Mouse (Mus musculus) liver, adult 10 weeks (tissue): ENCODE results near the gene Flad1. TPM values are rescaled to one million over a fixed set of nuclear protein-coding genes. Genes with fewer than 3 reads are reported as not detected.

Experiments used
- polyA plus RNA-seq: library from polyadenylated mRNA; stranded (reverse); fragments of 350-450 nt; fragmentation: Illumina TruSeq; extraction: RNeasy Lipid Tissue Mini Kit (QIAGEN cat#74804); gene quantifications from one replicate; pipeline ENCODE4 v1.2.3, GENCODE M21; 2014; ENCODE audit warnings: low read depth, low replicate concordance

The Flad1 gene
- 3.2 TPM for polyA plus RNA-seq

DNA sequence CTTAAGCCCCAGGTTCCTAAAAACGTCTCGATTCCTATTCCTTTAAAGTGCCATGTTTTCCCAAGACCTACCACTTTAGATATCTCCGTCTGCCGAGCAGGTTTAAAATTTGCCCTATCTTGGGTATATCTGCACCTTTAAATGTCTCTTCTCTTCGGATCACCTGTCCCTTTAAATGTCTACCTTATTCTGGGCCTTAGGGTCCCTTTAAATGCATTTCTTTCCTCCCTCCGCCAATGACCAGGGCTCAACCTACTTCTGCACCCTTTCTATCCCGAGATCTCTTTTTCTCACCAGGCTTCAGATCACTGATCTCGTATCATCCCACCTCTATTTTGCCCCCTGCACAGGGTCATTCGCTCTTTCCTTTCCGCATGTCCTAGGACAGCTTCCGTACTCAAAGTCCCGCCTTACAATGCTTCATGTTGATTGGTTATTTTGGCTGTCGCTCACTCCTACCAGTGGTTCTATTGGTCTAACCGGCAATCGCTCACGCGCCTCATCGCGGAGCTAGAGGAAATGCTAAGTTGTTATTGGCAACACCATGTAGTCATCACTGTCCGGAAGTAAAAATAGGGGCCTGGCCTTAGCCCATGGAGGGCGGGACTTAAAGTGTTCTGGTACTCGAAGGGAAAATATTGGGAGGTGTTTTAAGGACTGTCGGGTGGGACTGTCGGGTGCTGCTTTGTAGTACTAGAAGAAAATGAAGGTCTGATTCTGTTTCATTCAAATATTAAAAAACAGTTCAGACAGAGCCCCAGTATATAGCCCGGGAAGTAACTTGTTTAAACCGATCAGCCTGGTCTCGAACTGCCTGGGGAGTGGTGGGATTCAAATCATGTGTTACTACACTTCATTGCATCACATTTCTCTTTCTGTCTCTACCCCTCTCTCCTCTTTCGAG is at the start of gene Flad1:
Flad1 (minus strand) TSS at position 381 of the 904 bp plus-strand sequence.

GRCm38 (mm10) chr3:89454401-89455177 is 42.9 kb upstream of the Flad1 start, which contains the start of gene Pmvk:
Gene Pmvk (plus strand): TSS chr3:89454541.

GRCm38 (mm10) chr3:89436176-89437113 is 24.8 kb upstream of the Flad1 start, which contains the start of gene Pbxip1:
Gene Pbxip1 (plus strand): TSS chr3:89436706.

GRCm38 (mm10) chr3:89430171-89431159 is 18.8 kb upstream of the Flad1 start, which contains the start of gene Pygo2:
Gene Pygo2 (plus strand): TSS chr3:89430214.

GRCm38 (mm10) chr3:89418170-89418860 is 6.6 kb upstream of the Flad1 start, which contains the start of the genes Cks1b and Shc1:
Gene Cks1b (minus strand): TSS chr3:89418383.
Gene Shc1 (plus strand): TSS chr3:89418443.

DNA sequence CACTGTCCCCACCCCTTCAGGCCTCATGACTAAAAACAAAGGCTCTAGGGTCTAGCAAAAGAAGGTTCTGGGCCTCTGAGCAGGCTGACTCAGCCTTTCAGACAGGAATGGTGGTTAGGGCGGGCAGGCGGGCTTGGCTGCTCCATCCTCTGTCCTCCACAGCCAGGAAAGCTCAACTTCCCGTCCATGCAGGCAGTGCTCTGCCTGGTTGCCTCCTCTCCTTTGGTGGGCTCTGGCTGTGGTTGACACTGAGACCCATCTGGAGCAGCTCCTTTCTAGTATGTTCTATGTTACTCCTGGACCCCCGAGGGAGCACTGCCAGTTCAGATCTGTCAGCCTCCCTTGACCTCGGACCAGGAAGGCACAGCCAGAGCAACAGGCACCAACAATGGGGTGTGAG is 9.0 kb downstream of the Flad1 start, which contains the start of gene Lenep:
Lenep (minus strand) TSS at position 101 of the 400 bp plus-strand sequence.

DNA sequence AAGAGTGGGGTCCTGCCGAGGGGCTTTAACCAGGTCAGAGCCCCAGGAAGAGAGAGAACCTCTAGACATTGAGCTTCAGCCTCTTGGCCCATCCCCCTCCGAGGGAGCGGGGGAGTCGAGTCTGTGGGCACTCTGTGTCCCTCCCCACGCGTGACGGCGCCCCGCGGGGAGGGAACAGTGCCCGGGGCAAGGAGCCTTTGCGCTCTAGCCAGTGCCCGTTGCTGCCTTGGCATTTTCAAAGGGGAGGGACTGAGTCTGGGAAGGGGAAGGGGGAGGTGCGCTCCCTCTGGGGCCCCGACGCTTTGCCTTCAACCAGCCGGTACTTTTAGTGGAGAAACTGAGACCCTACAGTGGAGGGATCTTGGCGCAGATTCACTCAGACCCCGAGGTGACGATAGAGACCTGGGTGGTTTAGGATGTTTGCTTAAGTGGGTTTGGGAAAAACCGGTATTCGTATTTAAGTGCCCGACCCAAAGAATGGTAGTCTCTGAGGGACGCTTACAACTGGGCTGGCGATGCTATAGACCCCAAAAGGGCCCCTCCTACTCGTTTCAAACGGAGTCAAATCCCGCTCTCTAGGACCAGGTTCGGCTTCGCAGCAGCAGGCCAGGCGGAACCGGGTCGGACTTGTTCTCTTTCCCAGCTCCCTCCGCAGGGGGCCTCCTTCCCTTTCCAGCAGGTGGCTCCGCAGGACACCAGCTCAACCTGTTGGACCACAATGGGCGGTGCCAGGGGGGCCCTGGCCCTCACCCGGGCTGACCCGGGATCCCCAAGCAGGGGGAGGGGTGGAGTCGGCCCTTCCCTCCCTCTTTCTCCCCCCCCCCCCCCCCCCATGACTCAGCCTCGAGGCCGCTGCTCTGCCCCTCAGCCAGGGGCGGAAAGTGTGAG is 17.4 kb downstream of the Flad1 start, which contains the start of gene Zbtb7b:
Zbtb7b (minus strand) TSS at position 771 of the 888 bp plus-strand sequence.

GRCm38 (mm10) chr3:89365153-89365485 is 46.6 kb downstream of the Flad1 start, which contains the start of gene Dcst1:
Gene Dcst1 (minus strand): TSS chr3:89365253.

GRCm38 (mm10) chr3:89361675-89362074 is 50.0 kb downstream of the Flad1 start, which contains the start of gene Dcst2:
Gene Dcst2 (plus strand): TSS chr3:89361975.

Other genes starting within 250 kb of the Flad1 start
- 8.1 TPM for gene Clk2, start 247.1 kb downstream of the Flad1 start, polyA plus RNA-seq
- 9.4 TPM for gene Scamp3, start 234.4 kb downstream of the Flad1 start, polyA plus RNA-seq
- gene Fam189b, start 228.7 kb downstream of the Flad1 start, polyA plus RNA-seq, result not detected
- gene Gba, start 208.9 kb downstream of the Flad1 start, polyA plus RNA-seq, result 10.3 TPM
- gene Thbs3, start 196.7 kb downstream of the Flad1 start, polyA plus RNA-seq, result not detected
- 32.9 TPM for gene Mtx1, start 184.8 kb downstream of the Flad1 start, polyA plus RNA-seq
- 0.87 TPM for gene Muc1, start 182.8 kb downstream of the Flad1 start, polyA plus RNA-seq
- gene Krtcap2, start 165.9 kb downstream of the Flad1 start, polyA plus RNA-seq, result 38.0 TPM
- gene Trim46, start 165.6 kb downstream of the Flad1 start, polyA plus RNA-seq, result not detected
- not detected for gene Dpm3, start 152.5 kb downstream of the Flad1 start, polyA plus RNA-seq
- 5.9 TPM for gene Slc50a1, start 141.3 kb downstream of the Flad1 start, polyA plus RNA-seq
- gene Efna1, start 130.7 kb downstream of the Flad1 start, polyA plus RNA-seq, result 11.2 TPM
- not detected for gene Efna3, start 88.9 kb downstream of the Flad1 start, polyA plus RNA-seq
- gene Efna4, start 73.8 kb downstream of the Flad1 start, polyA plus RNA-seq, result not detected
- gene Adam15, start 61.9 kb downstream of the Flad1 start, polyA plus RNA-seq, result 0.74 TPM
- not detected for gene Dcst2, start 49.9 kb downstream of the Flad1 start, polyA plus RNA-seq
- gene Dcst1, start 46.6 kb downstream of the Flad1 start, polyA plus RNA-seq, result not detected
- 6.9 TPM for gene Zbtb7b, start 17.1 kb downstream of the Flad1 start, polyA plus RNA-seq
- 1.6 TPM for gene Lenep, start 9.1 kb downstream of the Flad1 start, polyA plus RNA-seq
- gene Cks1b, start 6.5 kb upstream of the Flad1 start, polyA plus RNA-seq, result 3.3 TPM
- 21.4 TPM for gene Shc1, start 6.6 kb upstream of the Flad1 start, polyA plus RNA-seq
- gene Pygo2, start 18.3 kb upstream of the Flad1 start, polyA plus RNA-seq, result 6.0 TPM
- 2.6 TPM for gene Pbxip1, start 24.8 kb upstream of the Flad1 start, polyA plus RNA-seq
- 8.8 TPM for gene Pmvk, start 42.7 kb upstream of the Flad1 start, polyA plus RNA-seq
- gene Kcnn3, start 108.3 kb upstream of the Flad1 start, polyA plus RNA-seq, result not detected